Mouse (Mus musculus) kidney, embryonic 14.5 days (tissue): ENCODE data around the gene Dock6. TPM values are rescaled to one million over a fixed set of nuclear protein-coding genes. Genes with fewer than 3 reads are reported as not detected.

ENCODE experiments used
- ATAC-seq: fragments of 200-750 bp; cut with Nextera tagmentation; 2 replicates; pipeline ENCODE4 v1.8.0; 2017; ENCODE audit warnings: moderate number of reproducible peaks, mild to moderate bottlenecking, moderate TSS enrichment, moderate library complexity; ENCODE audit not compliant: low FRiP score, low TSS enrichment
- H3K27ac ChIP-seq: fragments of 300-500 bp; sonication (generic); 2 replicates; pipeline ENCODE4 v1.5.1; 2014; ENCODE audit warnings: low read depth, mild to moderate bottlenecking, low read length, moderate library complexity, mixed read lengths
- H3K27me3 ChIP-seq: fragments of 300-500 bp; sonication (generic); 2 replicates; pipeline ENCODE4 v1.6.1; 2014; ENCODE audit warnings: mild to moderate bottlenecking, low read length; ENCODE audit not compliant: control insufficient read depth, insufficient read depth
- H3K36me3 ChIP-seq: fragments of 300-500 bp; sonication (generic); 2 replicates; pipeline ENCODE4 v1.6.1; 2014; ENCODE audit warnings: low read length, mixed read lengths; ENCODE audit not compliant: control insufficient read depth, insufficient read depth
- H3K4me1 ChIP-seq: fragments of 300-500 bp; sonication (generic); 2 replicates; pipeline ENCODE4 v1.6.1; 2014; ENCODE audit warnings: low read length, mixed read lengths; ENCODE audit not compliant: control insufficient read depth, insufficient read depth
- H3K4me2 ChIP-seq: fragments of 300-500 bp; sonication (generic); replicated peaks from 2 replicates; pipeline ENCODE4 v1.6.1; 2014; ENCODE audit warnings: low read depth, mild to moderate bottlenecking, low read length
- H3K4me3 ChIP-seq: fragments of 300-500 bp; sonication (generic); 2 replicates; pipeline ENCODE4 v1.5.1; 2014; ENCODE audit warnings: mild to moderate bottlenecking, low read length
- H3K9ac ChIP-seq: fragments of 300-500 bp; sonication (generic); 2 replicates; pipeline ENCODE4 v1.6.1; 2014; ENCODE audit warnings: low read depth, mild to moderate bottlenecking, low read length, moderate library complexity
- H3K9me3 ChIP-seq: fragments of 300-500 bp; sonication (generic); 2 replicates; pipeline ENCODE4 v1.6.1; 2016; ENCODE audit warnings: low read length; ENCODE audit not compliant: control insufficient read depth
- WGBS: fragments of 180-500 bp; shearing (Covaris S2); extraction: QIAGEN DNeasy Blood & Tissue Kit; methylation state at CpG from one replicate; pipeline ENCODE4 v1.1.7; 2014; 5-methylcytosine and 5-hydroxymethylcytosine counted together
- polyA plus RNA-seq: library from polyadenylated mRNA; unstranded; fragments of >200 nt; fragmentation: Nextera tagmentation; extraction: Ambion mirVana; gene quantifications from 2 replicates; pipeline ENCODE4 v1.2.1, GENCODE M21; 2014

Gene Dock6
- polyA plus RNA-seq, 1 experiment from 2014 or later: 39.7 TPM

- Histone ChIP-seq H3K4me1 (0 out of 2 replicates have a peak, but pooled peaks cover 7% of the 10 kb centered on the region), H3K27me3 (no peaks in the 10 kb centered on the region), H3K9ac (no peak overlapping the region), H3K36me3 (peaks cover 32% of the 10 kb centered on the region), H3K27ac (no peak overlapping the region), H3K4me3 (no peak overlapping the region), H3K9me3 (no peaks in the 10 kb centered on the region), H3K4me2 (no peak overlapping the region)
- 67% methylated on average over 10 of the region's 10 CpGs for WGBS
- no peak for ATAC-seq
Observed at GRCm38 (mm10) chr9:21824366-21824765, 28.1 kb downstream of the Dock6 start.

DNA sequence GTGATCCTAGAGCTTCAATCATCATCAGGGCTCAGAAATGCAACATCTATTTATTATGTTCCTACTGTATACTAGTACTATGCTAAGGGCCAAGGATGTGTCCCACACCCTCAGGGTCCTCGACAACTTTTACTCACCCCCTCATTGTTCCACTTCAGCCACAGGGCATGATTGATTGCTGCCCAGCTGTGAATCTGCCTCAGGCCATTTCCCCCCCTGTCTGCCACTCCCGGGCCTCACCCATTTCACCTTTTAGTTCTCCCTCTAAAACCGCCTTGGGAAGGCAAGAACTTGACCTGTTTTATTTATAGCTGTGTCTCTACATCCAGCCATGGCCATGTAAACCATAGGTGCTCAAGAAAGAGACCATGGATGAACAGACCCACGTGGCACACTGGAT is 28.5 kb downstream of the Dock6 start:
- Histone ChIP-seq H3K9ac (no peak overlapping the region), H3K4me3 (no peak overlapping the region), H3K9me3 (no peaks in the 10 kb centered on the region), H3K4me2 (no peak overlapping the region), H3K27ac (no peak overlapping the region), H3K4me1 (0 out of 2 replicates have a peak, but pooled peaks cover 7% of the 10 kb centered on the region), H3K27me3 (no peaks in the 10 kb centered on the region), H3K36me3 (peaks cover 28% of the 10 kb centered on the region)
- 44% methylated on average over 4 of the region's 4 CpGs for WGBS
- ATAC-seq: no peak

- no peaks in the 10 kb centered on the region for H3K9me3 ChIP-seq
- no peak overlapping the region for H3K9ac ChIP-seq
- 0 out of 2 replicates have a peak, but pooled peaks cover 7% of the 10 kb centered on the region for H3K4me1 ChIP-seq
- H3K4me2 ChIP-seq: no peak overlapping the region
- no peak overlapping the region for H3K27ac ChIP-seq
- ATAC-seq: no peak
- H3K36me3 ChIP-seq: peaks cover 21% of the 10 kb centered on the region
- H3K27me3 ChIP-seq: no peaks in the 10 kb centered on the region
- 90% methylated on average over 6 of the region's 6 CpGs for WGBS
- H3K4me3 ChIP-seq: no peak overlapping the region
Observed at GRCm38 (mm10) chr9:21822686-21823085, 29.7 kb downstream of the Dock6 start.

DNA sequence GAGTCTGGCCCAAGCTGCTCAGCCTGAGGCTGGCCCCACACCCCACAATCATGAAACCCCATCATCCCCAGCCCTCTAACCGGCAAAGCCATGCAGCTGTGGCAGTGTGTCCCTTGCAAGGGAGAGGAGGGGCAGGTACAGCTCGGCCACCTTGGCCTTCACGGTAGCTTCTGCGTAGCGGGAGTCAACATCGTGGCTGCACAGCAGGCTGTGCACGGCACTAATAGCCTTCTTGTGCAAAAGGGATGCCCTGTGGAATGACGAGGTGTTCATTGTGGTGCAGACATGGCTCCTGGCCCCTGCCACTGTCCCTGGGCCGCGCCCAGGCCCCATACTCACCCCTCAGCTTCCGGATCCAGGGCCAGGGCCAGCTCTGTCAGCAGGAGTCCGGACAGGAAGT is 32.3 kb downstream of the Dock6 start:
- Histone ChIP-seq H3K36me3 (peaks cover 34% of the 10 kb centered on the region), H3K9me3 (no peaks in the 10 kb centered on the region), H3K4me1 (0 out of 2 replicates have a peak, but pooled peaks cover 3% of the 10 kb centered on the region), H3K4me3 (no peak overlapping the region), H3K27ac (no peak overlapping the region), H3K27me3 (no peaks in the 10 kb centered on the region), H3K9ac (no peak overlapping the region), H3K4me2 (no peak overlapping the region)
- 87% methylated on average over 12 of the region's 12 CpGs for WGBS
- no peak for ATAC-seq

DNA sequence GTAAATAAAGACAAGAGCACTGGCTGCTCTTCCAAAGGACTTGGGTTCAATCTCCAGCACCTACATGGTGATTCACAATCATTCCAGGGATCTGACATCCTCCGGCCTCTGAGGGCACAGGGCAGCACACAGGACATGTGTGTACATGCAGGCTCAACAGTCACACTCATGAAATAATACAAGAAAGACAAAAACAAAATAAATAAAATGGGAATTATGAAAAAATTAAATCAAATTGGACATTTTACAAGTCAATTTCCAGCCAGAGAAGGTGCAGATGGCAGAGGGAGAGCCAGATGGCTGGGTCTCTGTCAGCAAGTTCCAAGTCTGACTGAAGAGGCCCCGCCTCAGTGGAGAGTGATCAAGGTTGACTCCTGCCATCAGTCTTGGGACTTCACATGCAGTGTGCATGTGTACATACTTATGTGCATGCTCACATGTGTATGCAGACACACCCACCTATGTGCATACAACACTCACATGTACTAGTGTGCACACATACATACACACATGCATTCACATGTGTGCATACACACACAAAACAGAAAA is 33.2 kb downstream of the Dock6 start:
- H3K4me3 ChIP-seq: no peak overlapping the region
- WGBS: 99% methylated on average over 2 of the region's 2 CpGs
- no peaks in the 10 kb centered on the region for H3K9me3 ChIP-seq
- H3K4me1 ChIP-seq: no peaks in the 10 kb centered on the region
- no peak overlapping the region for H3K9ac ChIP-seq
- H3K27ac ChIP-seq: no peak overlapping the region
- H3K4me2 ChIP-seq: no peak overlapping the region
- H3K36me3 ChIP-seq: peaks cover 41% of the 10 kb centered on the region
- no peaks in the 10 kb centered on the region for H3K27me3 ChIP-seq
- ATAC-seq: no peak

- no peaks in the 10 kb centered on the region for H3K9me3 ChIP-seq
- H3K27ac ChIP-seq: no peak overlapping the region
- no peak overlapping the region for H3K4me2 ChIP-seq
- no peak for ATAC-seq
- 93% methylated on average over 6 of the region's 6 CpGs for WGBS
- H3K4me1 ChIP-seq: no peaks in the 10 kb centered on the region
- H3K36me3 ChIP-seq: peaks cover 47% of the 10 kb centered on the region
- H3K9ac ChIP-seq: no peak overlapping the region
- no peaks in the 10 kb centered on the region for H3K27me3 ChIP-seq
- H3K4me3 ChIP-seq: no peak overlapping the region
Observed at GRCm38 (mm10) chr9:21818561-21818960, 33.9 kb downstream of the Dock6 start.

DNA sequence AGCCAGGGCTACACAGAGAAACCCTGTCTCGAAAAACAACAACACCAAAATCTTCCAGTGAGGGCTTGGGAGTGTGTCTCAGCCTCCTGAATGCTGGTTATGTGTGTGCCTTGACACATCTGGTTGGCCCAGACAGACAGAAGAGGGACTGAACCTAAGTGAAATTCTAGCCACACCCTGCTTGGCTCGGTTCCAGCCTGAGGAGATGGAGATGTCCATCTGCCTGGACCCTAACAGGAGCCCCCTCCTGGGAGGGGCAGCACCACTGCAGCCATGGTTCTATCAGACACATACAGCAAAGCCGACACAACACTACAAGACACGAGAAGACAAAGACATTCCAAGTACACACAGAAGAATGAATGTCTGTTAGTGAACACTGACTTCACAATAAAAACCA is 34.3 kb downstream of the Dock6 start:
- Histone ChIP-seq H3K4me1 (no peaks in the 10 kb centered on the region), H3K4me3 (no peak overlapping the region), H3K36me3 (peaks cover 52% of the 10 kb centered on the region), H3K9ac (no peak overlapping the region), H3K27ac (no peak overlapping the region), H3K4me2 (no peak overlapping the region), H3K9me3 (no peaks in the 10 kb centered on the region), H3K27me3 (no peaks in the 10 kb centered on the region)
- ATAC-seq: no peak
- 90% methylated on average over 4 of the region's 4 CpGs for WGBS

GRCm38 (mm10) chr9:21816716-21817305 is 35.6 kb downstream of the Dock6 start:
- WGBS: 79% methylated on average over 9 of the region's 9 CpGs
- H3K4me1 ChIP-seq: no peaks in the 10 kb centered on the region
- H3K36me3 ChIP-seq: peaks cover 60% of the 10 kb centered on the region
- H3K27me3 ChIP-seq: no peaks in the 10 kb centered on the region
- no peak overlapping the region for H3K4me3 ChIP-seq
- ATAC-seq: no peak
- no peak overlapping the region for H3K4me2 ChIP-seq
- no peak overlapping the region for H3K27ac ChIP-seq
- H3K9me3 ChIP-seq: no peaks in the 10 kb centered on the region
- H3K9ac ChIP-seq: no peak overlapping the region

GRCm38 (mm10) chr9:21811170-21811569 is 41.3 kb downstream of the Dock6 start:
- H3K4me2 ChIP-seq: no peak overlapping the region
- no peak overlapping the region for H3K4me3 ChIP-seq
- H3K27ac ChIP-seq: no peak overlapping the region
- H3K36me3 ChIP-seq: peaks cover 45% of the 10 kb centered on the region
- no peak for ATAC-seq
- H3K9me3 ChIP-seq: no peaks in the 10 kb centered on the region
- H3K4me1 ChIP-seq: no peaks in the 10 kb centered on the region
- no peak overlapping the region for H3K9ac ChIP-seq
- 91% methylated on average over 5 of the region's 5 CpGs for WGBS
- H3K27me3 ChIP-seq: no peaks in the 10 kb centered on the region
